Mouse (Mus musculus) limb, embryonic 10.5 days (tissue): ENCODE results near the gene Polr3b. TPM values are rescaled to one million over a fixed set of nuclear protein-coding genes. Genes with fewer than 3 reads are reported as not detected.

Source experiments
- DNase-seq: peaks from one replicate; pipeline ENCODE4 v3.0.0-alpha.2; 2017; ENCODE audit warnings: low spot score
- H3K27ac ChIP-seq: fragments of 300-500 bp; sonication (generic); 2 replicates; pipeline ENCODE4 v1.5.1; 2016; ENCODE audit warnings: mild to moderate bottlenecking
- H3K27me3 ChIP-seq: fragments of 300-500 bp; sonication (generic); 2 replicates; pipeline ENCODE4 v1.6.1; 2016; ENCODE audit warnings: low read depth, mild to moderate bottlenecking; ENCODE audit not compliant: poor library complexity, severe bottlenecking
- H3K36me3 ChIP-seq: fragments of 300-500 bp; sonication (generic); 2 replicates; pipeline ENCODE4 v1.6.1; 2016; ENCODE audit warnings: mild to moderate bottlenecking, moderate library complexity
- H3K4me1 ChIP-seq: fragments of 300-500 bp; sonication (generic); 2 replicates; pipeline ENCODE4 v1.6.1; 2016
- H3K4me3 ChIP-seq: fragments of 300-500 bp; sonication (generic); 2 replicates; pipeline ENCODE4 v1.5.1; 2016; ENCODE audit warnings: mild to moderate bottlenecking, moderate library complexity
- H3K9me3 ChIP-seq: fragments of 300-500 bp; sonication (generic); replicated peaks from 2 replicates; pipeline ENCODE4 v1.6.1; 2016; ENCODE audit warnings: mild to moderate bottlenecking
- WGBS: fragments of 180-500 bp; shearing (Covaris S2); methylation state at CpG from one replicate; pipeline ENCODE4 v1.1.7; 2016; 5-methylcytosine and 5-hydroxymethylcytosine counted together
- polyA plus RNA-seq: library from polyadenylated mRNA; unstranded; fragments of >200 nt; fragmentation: Nextera tagmentation; extraction: Ambion mirVana; gene quantifications from 2 replicates; pipeline ENCODE4 v1.2.1, GENCODE M21; 2016

The Polr3b gene
- polyA plus RNA-seq, 1 experiment from 2014 or later = 20.3 TPM

GRCm38 (mm10) chr10:84631182-84631581 lies 9.1 kb downstream of the Polr3b start:
- H3K4me1 ChIP-seq = no peaks in the 10 kb centered on the region

DNA sequence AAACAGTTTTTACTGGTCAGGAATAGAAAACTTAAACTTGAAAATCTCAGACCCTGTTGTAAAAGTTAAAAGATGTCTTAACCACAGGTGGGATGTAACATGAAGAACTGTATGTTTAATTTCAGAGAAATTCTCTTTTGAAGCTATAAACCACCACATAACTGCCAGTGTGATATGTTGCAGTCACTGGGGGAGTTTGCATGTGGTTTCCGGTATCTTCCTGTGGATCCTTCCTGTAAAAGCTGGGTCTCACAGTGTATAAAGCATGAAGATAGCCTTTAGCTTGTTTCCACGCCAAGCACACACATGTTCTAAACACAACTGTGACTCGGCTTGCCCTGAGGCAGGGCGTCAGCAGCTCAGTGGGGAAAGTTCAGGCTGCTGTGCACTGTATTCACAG lies 9.9 kb downstream of the Polr3b start:
- H3K4me3 ChIP-seq = no peak overlapping the region
- DNase-seq = no peak
- WGBS = 94% methylated on average over 4 of the region's 4 CpGs
- H3K36me3 ChIP-seq = peaks cover 58% of the 10 kb centered on the region
- H3K4me1 ChIP-seq = no peaks in the 10 kb centered on the region
- no peaks in the 10 kb centered on the region for H3K27me3 ChIP-seq
- H3K27ac ChIP-seq = no peak overlapping the region
- no peaks in the 10 kb centered on the region for H3K9me3 ChIP-seq

More at GRCm38 (mm10) chr10:84631182-84631581, 9.1 kb downstream of the Polr3b start:
- Histone ChIP-seq H3K27me3 (no peaks in the 10 kb centered on the region), H3K27ac (no peak overlapping the region), H3K9me3 (no peaks in the 10 kb centered on the region), H3K4me3 (no peak overlapping the region), H3K36me3 (peaks cover 51% of the 10 kb centered on the region)
- WGBS = 65% methylated on average over 5 of the region's 5 CpGs
- peak; percentile 39 for DNase-seq

GRCm38 (mm10) chr10:84636656-84637055 lies 14.6 kb downstream of the Polr3b start:
- DNase-seq = no peak
- Histone ChIP-seq H3K9me3 (no peaks in the 10 kb centered on the region), H3K36me3 (peaks cover 86% of the 10 kb centered on the region), H3K4me1 (no peaks in the 10 kb centered on the region), H3K27me3 (no peaks in the 10 kb centered on the region), H3K27ac (no peak overlapping the region), H3K4me3 (no peak overlapping the region)
- WGBS = 95% methylated on average over 10 of the region's 10 CpGs

DNA sequence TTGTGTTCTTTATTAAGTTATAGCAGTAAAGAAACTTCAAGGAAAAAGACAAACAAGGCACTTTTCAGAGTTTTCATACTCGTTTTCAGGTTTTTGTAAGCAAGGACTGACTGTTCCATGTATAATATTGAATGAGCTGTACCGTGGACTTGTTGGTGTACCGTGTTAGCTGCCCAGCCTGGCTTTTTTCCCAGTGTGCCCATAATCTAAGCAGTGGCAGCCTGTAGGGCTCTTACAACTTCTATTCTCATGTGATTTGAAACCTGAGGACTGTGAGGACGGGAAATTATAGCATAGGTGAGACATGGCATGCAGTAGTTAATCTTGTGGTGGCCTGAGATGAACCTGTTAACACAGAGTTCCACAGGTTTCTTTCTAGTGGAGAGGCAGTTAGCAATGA lies 16.3 kb downstream of the Polr3b start:
- 89% methylated on average over 4 of the region's 4 CpGs for WGBS
- H3K27ac ChIP-seq = no peak overlapping the region
- no peaks in the 10 kb centered on the region for H3K9me3 ChIP-seq
- H3K4me3 ChIP-seq = no peak overlapping the region
- no peaks in the 10 kb centered on the region for H3K27me3 ChIP-seq
- no peak for DNase-seq
- no peaks in the 10 kb centered on the region for H3K4me1 ChIP-seq
- H3K36me3 ChIP-seq = peaks cover 82% of the 10 kb centered on the region

DNA sequence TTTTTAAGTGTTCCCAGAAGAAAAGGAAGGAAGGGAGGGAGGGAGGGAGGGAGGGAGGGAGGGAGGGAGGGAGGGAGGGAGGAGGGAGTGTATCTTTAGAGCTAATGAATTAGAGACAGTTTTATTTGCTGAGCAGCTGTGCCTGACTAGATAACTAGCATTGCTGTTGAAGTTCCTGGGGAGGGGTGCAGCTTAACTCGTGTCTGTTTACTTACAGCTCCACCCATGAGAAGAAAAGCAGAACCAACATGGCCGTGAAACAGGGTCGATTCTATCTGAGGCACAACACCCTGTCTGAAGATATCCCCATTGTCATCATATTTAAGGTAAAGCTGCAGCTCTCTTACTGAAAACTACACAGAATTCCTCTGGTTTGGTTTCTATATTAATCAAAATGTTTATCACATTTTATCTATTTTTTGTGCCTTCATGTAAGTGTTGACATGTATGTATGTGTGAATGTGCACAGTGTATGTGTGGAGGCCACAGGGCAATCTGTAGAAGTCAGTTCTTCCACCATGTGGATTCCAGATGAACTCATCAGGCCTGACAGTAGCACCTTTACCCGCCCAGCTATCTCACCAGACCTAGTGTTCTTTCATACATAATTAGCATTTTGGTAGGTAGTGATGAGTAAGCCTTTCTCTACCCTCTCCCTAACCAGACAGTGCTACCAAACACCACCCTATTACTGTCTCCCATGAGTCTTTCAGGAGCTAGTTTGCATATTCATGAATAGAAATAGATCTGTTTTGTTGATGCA lies 17.6 kb downstream of the Polr3b start:
- 79% methylated on average over 4 of the region's 4 CpGs for WGBS
- no peak for DNase-seq

DNA sequence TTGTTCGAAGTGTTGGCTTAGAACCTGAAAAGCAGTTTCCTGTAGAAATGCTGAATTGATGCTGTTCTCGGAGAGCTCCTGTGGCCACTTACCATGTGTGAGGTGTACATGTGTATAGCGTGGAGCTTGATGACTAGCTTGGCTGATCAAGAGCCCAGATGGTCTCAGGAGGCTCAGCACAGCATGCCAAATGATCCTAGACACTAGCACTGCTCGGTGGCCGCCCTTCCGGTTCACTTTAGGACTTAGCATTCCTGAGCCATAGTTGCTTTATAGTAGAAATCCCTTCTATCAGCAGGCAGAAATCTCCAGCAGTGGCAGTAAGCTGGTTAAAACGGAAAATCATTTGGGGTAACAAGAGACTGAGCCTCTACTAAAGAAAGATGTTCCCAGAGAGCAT lies 18.8 kb downstream of the Polr3b start:
- Histone ChIP-seq H3K27me3 (no peaks in the 10 kb centered on the region), H3K9me3 (no peaks in the 10 kb centered on the region), H3K27ac (no peak overlapping the region), H3K36me3 (peaks cover 78% of the 10 kb centered on the region), H3K4me1 (no peaks in the 10 kb centered on the region), H3K4me3 (no peak overlapping the region)
- DNase-seq = no peak
- 94% methylated on average over 7 of the region's 7 CpGs for WGBS

More for the DNA sequence above, 17.6 kb downstream of the Polr3b start:
- Histone ChIP-seq H3K27me3 (no peaks in the 10 kb centered on the region), H3K27ac (no peak overlapping the region), H3K4me3 (no peak overlapping the region), H3K36me3 (peaks cover 80% of the 10 kb centered on the region), H3K4me1 (no peaks in the 10 kb centered on the region), H3K9me3 (no peaks in the 10 kb centered on the region)

- Histone ChIP-seq H3K9me3 (no peaks in the 10 kb centered on the region), H3K27ac (no peak overlapping the region), H3K36me3 (peaks cover 78% of the 10 kb centered on the region), H3K4me1 (no peaks in the 10 kb centered on the region), H3K27me3 (no peaks in the 10 kb centered on the region), H3K4me3 (no peak overlapping the region)
- WGBS = 95% methylated on average over 2 of the region's 2 CpGs
- DNase-seq = no peak
Measured at GRCm38 (mm10) chr10:84641576-84641975, 19.5 kb downstream of the Polr3b start.

GRCm38 (mm10) chr10:84645940-84646339 lies 23.8 kb downstream of the Polr3b start:
- no peak for DNase-seq
- 93% methylated on average over 8 of the region's 8 CpGs for WGBS
- peaks cover 67% of the 10 kb centered on the region for H3K36me3 ChIP-seq
- no peak overlapping the region for H3K27ac ChIP-seq
- H3K27me3 ChIP-seq = no peaks in the 10 kb centered on the region
- H3K4me1 ChIP-seq = no peaks in the 10 kb centered on the region
- no peaks in the 10 kb centered on the region for H3K9me3 ChIP-seq
- H3K4me3 ChIP-seq = no peak overlapping the region

DNA sequence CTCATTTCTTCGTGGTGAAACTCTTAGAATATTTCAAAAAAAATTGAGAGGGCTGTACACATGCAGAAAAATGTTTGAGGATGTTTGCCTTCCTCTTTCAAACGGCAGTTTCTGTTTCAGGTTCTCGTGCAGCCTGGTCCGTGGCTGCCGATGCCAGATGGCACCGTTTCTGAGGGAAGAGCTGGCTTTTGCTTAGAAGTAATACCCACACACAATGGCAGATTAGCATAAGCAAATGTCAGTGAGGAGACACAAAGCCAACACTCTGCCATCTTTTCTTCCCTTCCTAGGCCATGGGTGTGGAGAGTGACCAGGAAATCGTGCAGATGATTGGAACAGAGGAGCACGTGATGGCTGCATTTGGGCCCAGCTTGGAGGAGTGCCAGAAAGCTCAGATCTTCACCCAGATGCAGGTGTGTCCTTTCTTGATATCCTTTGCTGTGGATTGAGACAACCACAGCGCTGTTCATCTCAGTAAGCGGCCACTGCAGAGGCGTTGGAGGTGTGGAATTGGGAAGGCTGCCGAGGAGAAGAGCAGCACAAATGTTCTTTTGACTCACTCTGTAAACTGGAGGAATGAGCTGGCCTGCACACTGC lies 24.5 kb downstream of the Polr3b start:
- Histone ChIP-seq H3K9me3 (no peaks in the 10 kb centered on the region), H3K4me1 (no peaks in the 10 kb centered on the region), H3K4me3 (no peak overlapping the region), H3K36me3 (peaks cover 63% of the 10 kb centered on the region), H3K27me3 (no peaks in the 10 kb centered on the region), H3K27ac (no peak overlapping the region)
- 94% methylated on average over 12 of the region's 12 CpGs for WGBS
- no peak for DNase-seq

- no peak for DNase-seq
- Histone ChIP-seq H3K27me3 (no peaks in the 10 kb centered on the region), H3K9me3 (no peaks in the 10 kb centered on the region), H3K27ac (no peak overlapping the region), H3K36me3 (peaks cover 65% of the 10 kb centered on the region), H3K4me3 (no peak overlapping the region), H3K4me1 (no peaks in the 10 kb centered on the region)
- 92% methylated on average over 5 of the region's 5 CpGs for WGBS
Measured at GRCm38 (mm10) chr10:84647264-84647663, 25.2 kb downstream of the Polr3b start.

GRCm38 (mm10) chr10:84648911-84649310 lies 26.8 kb downstream of the Polr3b start:
- H3K36me3 ChIP-seq = peaks cover 66% of the 10 kb centered on the region
- no peak overlapping the region for H3K27ac ChIP-seq
- no peaks in the 10 kb centered on the region for H3K9me3 ChIP-seq
- no peaks in the 10 kb centered on the region for H3K4me1 ChIP-seq
- WGBS = 86% methylated on average over 4 of the region's 4 CpGs
- no peak for DNase-seq
- H3K27me3 ChIP-seq = no peaks in the 10 kb centered on the region
- no peak overlapping the region for H3K4me3 ChIP-seq

GRCm38 (mm10) chr10:84654029-84654428 lies 31.9 kb downstream of the Polr3b start:
- no peak for DNase-seq
- Histone ChIP-seq H3K4me1 (0 out of 2 replicates have a peak, but pooled peaks cover 4% of the 10 kb centered on the region), H3K9me3 (no peaks in the 10 kb centered on the region), H3K4me3 (no peak overlapping the region), H3K27ac (no peak overlapping the region), H3K27me3 (no peaks in the 10 kb centered on the region), H3K36me3 (peaks cover 45% of the 10 kb centered on the region)
- WGBS = 88% methylated on average over 4 of the region's 4 CpGs

- no peaks in the 10 kb centered on the region for H3K9me3 ChIP-seq
- H3K27me3 ChIP-seq = no peaks in the 10 kb centered on the region
- H3K36me3 ChIP-seq = peaks cover 41% of the 10 kb centered on the region
- 89% methylated on average over 4 of the region's 4 CpGs for WGBS
- H3K27ac ChIP-seq = no peak overlapping the region
- 0 out of 2 replicates have a peak, but pooled peaks cover 4% of the 10 kb centered on the region for H3K4me1 ChIP-seq
- no peak for DNase-seq
- no peak overlapping the region for H3K4me3 ChIP-seq
Measured at GRCm38 (mm10) chr10:84654731-84655130, 32.6 kb downstream of the Polr3b start.
